ENCODE assay signal across 7 mouse cellular contexts in the genomic region with DNA sequence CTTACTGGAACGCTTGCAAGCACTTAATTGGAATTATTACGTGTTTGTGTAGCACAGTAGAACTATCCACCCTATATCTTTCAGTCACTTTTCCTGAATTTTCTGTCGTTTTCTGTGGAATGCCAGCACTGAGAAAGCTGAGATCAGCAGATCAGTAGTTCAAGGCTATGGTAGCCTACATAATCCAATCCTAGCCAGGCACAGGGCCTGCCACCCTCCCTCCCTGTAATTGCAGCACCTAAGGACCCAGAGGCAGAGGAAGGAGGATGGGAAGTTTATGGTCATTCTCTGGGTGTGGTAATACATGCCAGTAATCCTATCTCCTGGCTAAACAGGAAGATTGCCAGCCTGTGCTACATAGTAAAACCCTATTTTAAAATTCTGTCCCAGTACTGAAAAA. TPM values are rescaled to one million over a fixed set of nuclear protein-coding genes. Genes with fewer than 3 reads are reported as not detected.
DNase-seq lines count a peak whose midpoint lies in the region; ATAC-seq lines count a peak whose summit lies in the region.

No protein-coding gene starts in this region.

- peaks cover 14% of the 10 kb centered on the region for H3K36me3 ChIP-seq in kidney, embryonic 15.5 days
- peaks cover 19% of the 10 kb centered on the region for H3K36me3 ChIP-seq in embryonic facial prominence, embryonic 10.5 days (replicated peaks)
- H3K36me3 ChIP-seq in hindbrain, embryonic 14.5 days (replicated peaks; ENCODE audit: control insufficient read depth, insufficient read depth) = peaks cover 16% of the 10 kb centered on the region
- peaks cover 4% of the 10 kb centered on the region for H3K36me3 ChIP-seq in midbrain, embryonic 16.5 days (ENCODE audit: control insufficient read depth, insufficient read depth, low read length)

- no peaks in the 10 kb centered on the region for H3K9me3 ChIP-seq in kidney, embryonic 15.5 days (replicated peaks)
- no peaks in the 10 kb centered on the region for H3K9me3 ChIP-seq in embryonic facial prominence, embryonic 10.5 days
- no peaks in the 10 kb centered on the region for H3K9me3 ChIP-seq in hindbrain, embryonic 14.5 days (ENCODE audit: control insufficient read depth, low read length)
- no peaks in the 10 kb centered on the region for H3K9me3 ChIP-seq in midbrain, embryonic 16.5 days (replicated peaks; ENCODE audit: control insufficient read depth, low read length, poor library complexity, severe bottlenecking)

- peak overlapping the region; percentile 89 for H3K4me2 ChIP-seq in kidney, embryonic 15.5 days
- H3K4me2 ChIP-seq in hindbrain, embryonic 14.5 days (replicated peaks) = peak overlapping the region; percentile 68; the same call in 1 of the 2 replicates
- H3K4me2 ChIP-seq in midbrain, embryonic 16.5 days (ENCODE audit: low read length) = no peak overlapping the region

- H3K27ac ChIP-seq in kidney, embryonic 15.5 days = peak overlapping the region; percentile 100; the same call in 1 of the 2 replicates
- peak overlapping the region; percentile 99 for H3K27ac ChIP-seq in embryonic facial prominence, embryonic 10.5 days (replicated peaks)
- H3K27ac ChIP-seq in hindbrain, embryonic 14.5 days = no peak overlapping the region
- H3K27ac ChIP-seq in midbrain, embryonic 16.5 days (ENCODE audit: low read length) = peak overlapping the region; percentile 29; the same call in 1 of the 2 replicates

- DNase-seq in kidney, adult 18-20 months = no peak
- no peak for DNase-seq in embryonic facial prominence, embryonic 10.5 days (ENCODE audit: low spot score)
- no peak for DNase-seq in hindbrain, embryonic 14.5 days (ENCODE audit: low spot score)
- no peak for DNase-seq in layer of hippocampus, postnatal 36 days
- no peak for DNase-seq in thymus, postnatal 14 days

- H3K4me3 ChIP-seq in kidney, embryonic 15.5 days (replicated peaks) = no peak overlapping the region; the same call in 1 of the 2 replicates
- H3K4me3 ChIP-seq in embryonic facial prominence, embryonic 10.5 days = peak overlapping the region; percentile 99
- no peak overlapping the region for H3K4me3 ChIP-seq in hindbrain, embryonic 14.5 days (replicated peaks; ENCODE audit: low read length)
- no peak overlapping the region for H3K4me3 ChIP-seq in midbrain, embryonic 16.5 days (ENCODE audit: low read depth, low read length)

- 58% methylated on average over 3 of the region's 3 CpGs for WGBS in kidney, embryonic 15.5 days
- WGBS in embryonic facial prominence, embryonic 10.5 days = 73% methylated on average over 3 of the region's 3 CpGs
- WGBS in hindbrain, embryonic 14.5 days = 68% methylated on average over 3 of the region's 3 CpGs
- 70% methylated on average over 3 of the region's 3 CpGs for WGBS in midbrain, embryonic 16.5 days

- no peak for ATAC-seq in kidney, embryonic 15.5 days (replicated peaks; ENCODE audit: low FRiP score)
- ATAC-seq in hindbrain, embryonic 14.5 days (ENCODE audit: low FRiP score) = no peak
- no peak for ATAC-seq in midbrain, embryonic 16.5 days

- H3K4me1 ChIP-seq in kidney, embryonic 15.5 days = peaks cover 24% of the 10 kb centered on the region
- peaks cover 32% of the 10 kb centered on the region for H3K4me1 ChIP-seq in embryonic facial prominence, embryonic 10.5 days
- H3K4me1 ChIP-seq in hindbrain, embryonic 14.5 days (replicated peaks; ENCODE audit: control insufficient read depth, insufficient read depth, low read length) = peaks cover 22% of the 10 kb centered on the region
- H3K4me1 ChIP-seq in midbrain, embryonic 16.5 days (ENCODE audit: control insufficient read depth, insufficient read depth, low read length) = peaks cover 26% of the 10 kb centered on the region

- H3K9ac ChIP-seq in kidney, embryonic 15.5 days = no peak overlapping the region
- H3K9ac ChIP-seq in hindbrain, embryonic 14.5 days = peak overlapping the region; percentile 62; the same call in 1 of the 2 replicates
- H3K9ac ChIP-seq in midbrain, embryonic 16.5 days (ENCODE audit: low read depth, low read length) = 0 out of 2 replicates have a peak overlapping the region, but pooled peaks have one; percentile 46

- H3K27me3 ChIP-seq in kidney, embryonic 15.5 days = no peaks in the 10 kb centered on the region
- no peaks in the 10 kb centered on the region for H3K27me3 ChIP-seq in embryonic facial prominence, embryonic 10.5 days (replicated peaks; ENCODE audit: low read depth, poor library complexity, severe bottlenecking)
- no peaks in the 10 kb centered on the region for H3K27me3 ChIP-seq in hindbrain, embryonic 14.5 days (ENCODE audit: control insufficient read depth, insufficient read depth, low read length)
- H3K27me3 ChIP-seq in midbrain, embryonic 16.5 days (ENCODE audit: control insufficient read depth, insufficient read depth, low read depth, low read length) = no peaks in the 10 kb centered on the region

RNA-seq across cellular contexts. Expression of gene Eif5a, which starts 1.0 kb away (rescaled TPM):
- polyA plus RNA-seq in kidney, embryonic 15.5 days (2015; fragmentation: Nextera tagmentation; extraction: Ambion mirVana) = 1,729 and 1,795 TPM in 2 replicates
- polyA plus RNA-seq in embryonic facial prominence, embryonic 10.5 days (2016; fragmentation: Nextera tagmentation; extraction: Ambion mirVana) = 2,818 and 3,035 TPM in 2 replicates
- 1,061 and 1,077 TPM in 2 replicates for polyA plus RNA-seq in hindbrain, embryonic 14.5 days (2014; fragmentation: Nextera tagmentation; extraction: Ambion mirVana)
- 1,061 and 1,062 TPM in 2 replicates for polyA plus RNA-seq in midbrain, embryonic 16.5 days (2015; fragmentation: Nextera tagmentation; extraction: Ambion mirVana)
- 100 to 1,000 TPM; 416 to 445 TPM for total RNA-seq in layer of hippocampus, postnatal 36 days (2021)

RNA-seq across cellular contexts. Expression of gene Gps2, which starts 9.1 kb away (rescaled TPM):
- 77.8 and 86.2 TPM in 2 replicates for polyA plus RNA-seq in kidney, embryonic 15.5 days (2015; fragmentation: Nextera tagmentation; extraction: Ambion mirVana)
- 87.6 and 89.1 TPM in 2 replicates for polyA plus RNA-seq in embryonic facial prominence, embryonic 10.5 days (2016; fragmentation: Nextera tagmentation; extraction: Ambion mirVana)
- polyA plus RNA-seq in hindbrain, embryonic 14.5 days (2014; fragmentation: Nextera tagmentation; extraction: Ambion mirVana) = 50.4 and 56.5 TPM in 2 replicates
- polyA plus RNA-seq in midbrain, embryonic 16.5 days (2015; fragmentation: Nextera tagmentation; extraction: Ambion mirVana) = 70.3 TPM in 2 replicates
- total RNA-seq in layer of hippocampus, postnatal 36 days (2021) = 10 to 100 TPM; 31.9 to 38.2 TPM

RNA-seq across cellular contexts. Expression of gene Ybx2, which starts 12.8 kb away (rescaled TPM):
- 6.3 and 7.5 TPM in 2 replicates for polyA plus RNA-seq in kidney, embryonic 15.5 days (2015; fragmentation: Nextera tagmentation; extraction: Ambion mirVana)
- 5.1 and 5.8 TPM in 2 replicates for polyA plus RNA-seq in embryonic facial prominence, embryonic 10.5 days (2016; fragmentation: Nextera tagmentation; extraction: Ambion mirVana)
- polyA plus RNA-seq in hindbrain, embryonic 14.5 days (2014; fragmentation: Nextera tagmentation; extraction: Ambion mirVana) = 7.1 and 7.3 TPM in 2 replicates
- polyA plus RNA-seq in midbrain, embryonic 16.5 days (2015; fragmentation: Nextera tagmentation; extraction: Ambion mirVana) = 5.1 and 7.2 TPM in 2 replicates
- 10 to 100 TPM; 10.9 to 11.1 TPM for total RNA-seq in layer of hippocampus, postnatal 36 days (2021)

RNA-seq across cellular contexts. Expression of gene Neurl4, which starts 21.9 kb away (rescaled TPM):
- 9.3 and 10.8 TPM in 2 replicates for polyA plus RNA-seq in kidney, embryonic 15.5 days (2015; fragmentation: Nextera tagmentation; extraction: Ambion mirVana)
- 10.9 and 11.1 TPM in 2 replicates for polyA plus RNA-seq in embryonic facial prominence, embryonic 10.5 days (2016; fragmentation: Nextera tagmentation; extraction: Ambion mirVana)
- polyA plus RNA-seq in hindbrain, embryonic 14.5 days (2014; fragmentation: Nextera tagmentation; extraction: Ambion mirVana) = 25.6 and 28.1 TPM in 2 replicates
- 18.7 and 24.1 TPM in 2 replicates for polyA plus RNA-seq in midbrain, embryonic 16.5 days (2015; fragmentation: Nextera tagmentation; extraction: Ambion mirVana)
- total RNA-seq in layer of hippocampus, postnatal 36 days (2021) = 100 to 1,000 TPM; 117 to 118 TPM

RNA-seq across cellular contexts. Expression of gene 2810408A11Rik, which starts 22.0 kb away (rescaled TPM):
- polyA plus RNA-seq in kidney, embryonic 15.5 days (2015; fragmentation: Nextera tagmentation; extraction: Ambion mirVana) = 12.6 and 13.0 TPM in 2 replicates
- polyA plus RNA-seq in embryonic facial prominence, embryonic 10.5 days (2016; fragmentation: Nextera tagmentation; extraction: Ambion mirVana) = 14.7 and 14.8 TPM in 2 replicates
- polyA plus RNA-seq in hindbrain, embryonic 14.5 days (2014; fragmentation: Nextera tagmentation; extraction: Ambion mirVana) = 5.4 and 7.6 TPM in 2 replicates
- polyA plus RNA-seq in midbrain, embryonic 16.5 days (2015; fragmentation: Nextera tagmentation; extraction: Ambion mirVana) = 6.6 and 7.4 TPM in 2 replicates
- total RNA-seq in layer of hippocampus, postnatal 36 days (2021) = under 1 TPM; 0.46 to 0.95 TPM
